Mouse (Mus musculus) midbrain, embryonic 11.5 days (tissue): Measurements from ENCODE around the gene Nprl3. TPM values are rescaled to one million over a fixed set of nuclear protein-coding genes. Genes with fewer than 3 reads are reported as not detected.

Experiments used
- ATAC-seq: fragments of 200-750 bp; cut with Nextera tagmentation; 2 replicates; pipeline ENCODE4 v1.8.0; 2017; ENCODE audit warnings: moderate TSS enrichment, moderate library complexity; ENCODE audit not compliant: low FRiP score
- DNase-seq: peaks from one replicate; pipeline ENCODE4 v3.0.0; 2015; ENCODE audit warnings: low spot score; ENCODE audit errors: missing footprints
- H3K27ac ChIP-seq: fragments of 300-500 bp; sonication (generic); 2 replicates; pipeline ENCODE4 v1.5.1; 2014; ENCODE audit warnings: low read depth, low read length
- H3K27me3 ChIP-seq: fragments of 300-500 bp; sonication (generic); 2 replicates; pipeline ENCODE4 v1.6.1; 2014; ENCODE audit warnings: mild to moderate bottlenecking, low read length, moderate library complexity, mixed read lengths; ENCODE audit not compliant: control insufficient read depth, insufficient read depth
- H3K36me3 ChIP-seq: fragments of 300-500 bp; sonication (generic); 2 replicates; pipeline ENCODE4 v1.6.1; 2014; ENCODE audit warnings: mild to moderate bottlenecking, low read length, moderate library complexity, mixed read lengths; ENCODE audit not compliant: control insufficient read depth, insufficient read depth
- H3K4me1 ChIP-seq: fragments of 300-500 bp; sonication (generic); 2 replicates; pipeline ENCODE4 v1.6.1; 2014; ENCODE audit warnings: low read length; ENCODE audit not compliant: control insufficient read depth, insufficient read depth
- H3K4me2 ChIP-seq: fragments of 300-500 bp; sonication (generic); 2 replicates; pipeline ENCODE4 v1.6.1; 2014; ENCODE audit warnings: mild to moderate bottlenecking, moderate library complexity
- H3K4me3 ChIP-seq: fragments of 300-500 bp; sonication (generic); 2 replicates; pipeline ENCODE4 v1.5.1; 2014; ENCODE audit warnings: low read depth, low read length
- H3K9ac ChIP-seq: fragments of 300-500 bp; sonication (generic); 2 replicates; pipeline ENCODE4 v1.6.1; 2014; ENCODE audit warnings: low read length
- H3K9me3 ChIP-seq: fragments of 300-500 bp; sonication (generic); 2 replicates; pipeline ENCODE4 v1.6.1; 2016; ENCODE audit warnings: low read length; ENCODE audit not compliant: control insufficient read depth
- WGBS: fragments of 180-500 bp; shearing (Covaris S2); extraction: QIAGEN DNeasy Blood & Tissue Kit; methylation state at CpG from one replicate; pipeline ENCODE4 v1.1.7; 2014; 5-methylcytosine and 5-hydroxymethylcytosine counted together
- polyA plus RNA-seq: library from polyadenylated mRNA; unstranded; fragments of >200 nt; fragmentation: Nextera tagmentation; extraction: Ambion mirVana; gene quantifications from 2 replicates; pipeline ENCODE4 v1.2.1, GENCODE M21; 2014

Nprl3 gene
- polyA plus RNA-seq, 1 experiment from 2014 or later, result 28.3 TPM

- Histone ChIP-seq H3K4me3 (no peak overlapping the region), H3K36me3 (no peaks in the 10 kb centered on the region), H3K9me3 (no peaks in the 10 kb centered on the region), H3K4me2 (no peak overlapping the region), H3K27me3 (no peaks in the 10 kb centered on the region), H3K9ac (no peak overlapping the region), H3K27ac (no peak overlapping the region), H3K4me1 (no peaks in the 10 kb centered on the region)
- ATAC-seq (no peak), DNase-seq (peak; percentile 62)
- 40% methylated on average over 6 of the region's 6 CpGs for WGBS
Observed at GRCm38 (mm10) chr11:32199230-32199629, 68.3 kb downstream of the Nprl3 start.

- Histone ChIP-seq H3K27ac (no peak overlapping the region), H3K36me3 (no peaks in the 10 kb centered on the region), H3K27me3 (no peaks in the 10 kb centered on the region), H3K4me3 (no peak overlapping the region), H3K4me1 (no peaks in the 10 kb centered on the region), H3K4me2 (no peak overlapping the region), H3K9ac (no peak overlapping the region), H3K9me3 (no peaks in the 10 kb centered on the region)
- ATAC-seq (no peak), DNase-seq (peak; percentile 51)
- 73% methylated on average over 14 of the region's 14 CpGs for WGBS
Observed at GRCm38 (mm10) chr11:32198256-32198955, 69.1 kb downstream of the Nprl3 start.

GRCm38 (mm10) chr11:32197766-32198165 is 69.7 kb downstream of the Nprl3 start:
- H3K4me1 ChIP-seq, result no peaks in the 10 kb centered on the region
- ATAC-seq (no peak), DNase-seq (peak; percentile 73)
- no peaks in the 10 kb centered on the region for H3K9me3 ChIP-seq
- 61% methylated on average over 3 of the region's 3 CpGs for whole genome bisulfite sequencing
- H3K27me3 ChIP-seq, result no peaks in the 10 kb centered on the region
- no peak overlapping the region for H3K27ac ChIP-seq
- no peaks in the 10 kb centered on the region for H3K36me3 ChIP-seq
- no peak overlapping the region for H3K9ac ChIP-seq
- no peak overlapping the region for H3K4me3 ChIP-seq
- H3K4me2 ChIP-seq, result no peak overlapping the region

GRCm38 (mm10) chr11:32196727-32197126 is 70.8 kb downstream of the Nprl3 start:
- ATAC-seq (no peak), DNase-seq (peak; percentile 37)
- Histone ChIP-seq H3K4me3 (no peak overlapping the region), H3K9ac (no peak overlapping the region), H3K4me1 (no peaks in the 10 kb centered on the region), H3K36me3 (no peaks in the 10 kb centered on the region), H3K4me2 (no peak overlapping the region), H3K9me3 (no peaks in the 10 kb centered on the region), H3K27ac (no peak overlapping the region), H3K27me3 (no peaks in the 10 kb centered on the region)
- 75% methylated on average over 6 of the region's 6 CpGs for WGBS

GRCm38 (mm10) chr11:32195867-32196540 is 71.5 kb downstream of the Nprl3 start:
- H3K4me1 ChIP-seq, result no peaks in the 10 kb centered on the region
- H3K9ac ChIP-seq, result no peak overlapping the region
- no peak overlapping the region for H3K4me2 ChIP-seq
- DNase-seq (peak; percentile 69), ATAC-seq (no peak; the same call in 1 of the 2 replicates)
- H3K27me3 ChIP-seq, result no peaks in the 10 kb centered on the region
- no peaks in the 10 kb centered on the region for H3K9me3 ChIP-seq
- H3K27ac ChIP-seq, result no peak overlapping the region
- H3K36me3 ChIP-seq, result no peaks in the 10 kb centered on the region
- 31% methylated on average over 11 of the region's 11 CpGs for WGBS
- H3K4me3 ChIP-seq, result no peak overlapping the region

- 81% methylated on average over 5 of the region's 5 CpGs for WGBS
- Histone ChIP-seq H3K9me3 (no peaks in the 10 kb centered on the region), H3K4me1 (no peaks in the 10 kb centered on the region), H3K4me3 (no peak overlapping the region), H3K4me2 (no peak overlapping the region), H3K27ac (no peak overlapping the region), H3K9ac (no peak overlapping the region), H3K27me3 (no peaks in the 10 kb centered on the region), H3K36me3 (no peaks in the 10 kb centered on the region)
- ATAC-seq (no peak), DNase-seq (no peak)
Observed at GRCm38 (mm10) chr11:32194626-32195025, 72.9 kb downstream of the Nprl3 start.

- Histone ChIP-seq H3K4me3 (no peak overlapping the region), H3K27ac (no peak overlapping the region), H3K9ac (no peak overlapping the region), H3K27me3 (no peaks in the 10 kb centered on the region), H3K4me2 (no peak overlapping the region), H3K36me3 (no peaks in the 10 kb centered on the region), H3K9me3 (no peaks in the 10 kb centered on the region), H3K4me1 (no peaks in the 10 kb centered on the region)
- DNase-seq (peak; percentile 49), ATAC-seq (no peak)
- WGBS, result 87% methylated on average over 10 of the region's 10 CpGs
Observed at GRCm38 (mm10) chr11:32194086-32194485, 73.4 kb downstream of the Nprl3 start.

- Histone ChIP-seq H3K36me3 (no peaks in the 10 kb centered on the region), H3K4me3 (no peak overlapping the region), H3K4me1 (no peaks in the 10 kb centered on the region), H3K27ac (no peak overlapping the region), H3K4me2 (no peak overlapping the region), H3K27me3 (no peaks in the 10 kb centered on the region), H3K9ac (no peak overlapping the region), H3K9me3 (no peaks in the 10 kb centered on the region)
- no peak for ATAC-seq
- peak; percentile 31 for DNase-seq
- 94% methylated on average over 10 of the region's 10 CpGs for WGBS
Observed at GRCm38 (mm10) chr11:32193156-32193555, 74.4 kb downstream of the Nprl3 start.

- H3K36me3 ChIP-seq, result no peaks in the 10 kb centered on the region
- H3K27ac ChIP-seq, result no peak overlapping the region
- 77% methylated on average over 13 of the region's 13 CpGs for WGBS
- no peaks in the 10 kb centered on the region for H3K4me1 ChIP-seq
- DNase-seq (peak; percentile 81), ATAC-seq (no peak)
- no peak overlapping the region for H3K4me3 ChIP-seq
- H3K9me3 ChIP-seq, result no peaks in the 10 kb centered on the region
- no peak overlapping the region for H3K9ac ChIP-seq
- no peak overlapping the region for H3K4me2 ChIP-seq
- H3K27me3 ChIP-seq, result no peaks in the 10 kb centered on the region
Observed at GRCm38 (mm10) chr11:32190603-32191110, 76.8 kb downstream of the Nprl3 start.
